Mouse (Mus musculus) forebrain, embryonic 15.5 days (tissue): Measurements from ENCODE around the gene Cfl1. TPM values are rescaled to one million over a fixed set of nuclear protein-coding genes. Genes with fewer than 3 reads are reported as not detected.
A peak's percentile ranks its signal among the peaks of the same experiment; 100 is the strongest.

Experiments
- ATAC-seq: fragments of 200-750 bp; cut with Nextera tagmentation; replicated peaks from 2 replicates; pipeline ENCODE4 v1.8.0; 2017; ENCODE audit warnings: mild to moderate bottlenecking, moderate TSS enrichment, moderate library complexity
- H3K27ac ChIP-seq: fragments of 300-500 bp; sonication (generic); replicated peaks from 2 replicates; pipeline ENCODE4 v1.5.1; 2015; ENCODE audit warnings: mild to moderate bottlenecking, inconsistent platforms
- H3K27me3 ChIP-seq: fragments of 300-500 bp; sonication (generic); 2 replicates; pipeline ENCODE4 v1.6.1; 2015; ENCODE audit warnings: inconsistent platforms
- H3K36me3 ChIP-seq: fragments of 300-500 bp; sonication (generic); 2 replicates; pipeline ENCODE4 v1.6.1; 2015; ENCODE audit warnings: mild to moderate bottlenecking, inconsistent platforms
- H3K4me1 ChIP-seq: fragments of 300-500 bp; sonication (generic); 2 replicates; pipeline ENCODE4 v1.6.1; 2015; ENCODE audit warnings: inconsistent platforms
- H3K4me2 ChIP-seq: fragments of 300-500 bp; sonication (generic); replicated peaks from 2 replicates; pipeline ENCODE4 v1.6.1; 2015; ENCODE audit warnings: mild to moderate bottlenecking, inconsistent platforms
- H3K4me3 ChIP-seq: fragments of 300-500 bp; sonication (generic); 2 replicates; pipeline ENCODE4 v1.5.1; 2015; ENCODE audit warnings: mild to moderate bottlenecking, inconsistent platforms
- H3K9ac ChIP-seq: fragments of 300-500 bp; sonication (generic); replicated peaks from 2 replicates; pipeline ENCODE4 v1.6.1; 2015; ENCODE audit warnings: mild to moderate bottlenecking, inconsistent platforms
- H3K9me3 ChIP-seq: fragments of 300-500 bp; sonication (generic); 2 replicates; pipeline ENCODE4 v1.6.1; 2016; ENCODE audit warnings: inconsistent platforms
- WGBS: fragments of 180-500 bp; shearing (Covaris S2); methylation state at CpG from one replicate; pipeline ENCODE4 v1.1.7; 2015; ENCODE audit warnings: mixed read lengths; 5-methylcytosine and 5-hydroxymethylcytosine counted together
- polyA plus RNA-seq: library from polyadenylated mRNA; unstranded; fragments of >200 nt; fragmentation: Nextera tagmentation; extraction: Ambion mirVana; gene quantifications from 2 replicates; pipeline ENCODE4 v1.2.1, GENCODE M21; 2015

The Cfl1 gene
- polyA plus RNA-seq, 1 experiment from 2014 or later = 3,659 TPM

DNA sequence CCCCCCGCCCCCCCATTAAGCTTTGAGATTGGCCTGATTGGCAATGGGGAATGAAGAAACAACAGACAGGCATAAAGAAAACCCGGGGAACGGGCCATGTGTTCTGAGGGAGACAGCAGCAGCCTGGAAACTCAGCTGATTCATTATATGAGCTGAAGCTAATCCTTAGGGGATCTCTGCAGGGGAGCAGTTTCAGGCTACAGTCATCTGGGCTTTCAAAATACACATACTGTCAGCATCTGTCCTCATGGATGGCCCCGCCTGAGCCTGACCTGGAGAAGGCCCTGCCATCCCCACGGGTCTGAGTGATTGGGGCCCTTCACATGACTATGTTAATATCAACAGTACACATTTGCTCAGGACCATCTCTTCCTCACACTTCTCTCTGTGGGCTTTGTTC, 18.4 kb upstream of the Cfl1 start:
- Histone ChIP-seq H3K27me3 (no peaks in the 10 kb centered on the region), H3K36me3 (peaks cover 11% of the 10 kb centered on the region), H3K4me2 (no peak overlapping the region), H3K4me3 (no peak overlapping the region), H3K27ac (no peak overlapping the region), H3K9ac (no peak overlapping the region), H3K9me3 (no peaks in the 10 kb centered on the region), H3K4me1 (peaks cover 26% of the 10 kb centered on the region)
- 40% methylated on average over 5 of the region's 5 CpGs for WGBS
- ATAC-seq = no peak

DNA sequence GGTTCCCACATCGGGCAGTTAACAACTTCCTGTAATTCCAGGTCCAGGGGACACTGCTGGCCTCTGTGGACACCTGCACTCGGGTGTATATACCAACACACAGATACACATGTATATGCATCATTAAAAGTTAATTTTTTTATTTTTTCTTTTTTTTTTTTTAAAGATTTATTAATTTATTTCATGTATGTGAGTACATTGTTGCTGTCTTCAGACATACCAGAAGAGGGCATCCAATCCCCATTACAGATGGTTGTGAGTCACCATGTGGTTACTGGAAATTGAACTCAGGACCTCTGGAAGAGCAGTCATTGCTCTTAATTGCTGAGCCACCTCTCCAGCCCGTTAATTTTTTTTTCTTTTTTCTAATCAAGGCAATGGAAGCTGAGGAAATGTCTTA, 17.4 kb upstream of the Cfl1 start:
- no peak for ATAC-seq
- Histone ChIP-seq H3K4me3 (no peak overlapping the region), H3K4me2 (no peak overlapping the region), H3K4me1 (peaks cover 26% of the 10 kb centered on the region), H3K9ac (no peak overlapping the region), H3K9me3 (no peaks in the 10 kb centered on the region), H3K36me3 (peaks cover under 1% of the 10 kb centered on the region; the same call in 1 of the 2 replicates), H3K27me3 (no peaks in the 10 kb centered on the region), H3K27ac (no peak overlapping the region)
- 82% methylated on average over 3 of the region's 3 CpGs for WGBS

DNA sequence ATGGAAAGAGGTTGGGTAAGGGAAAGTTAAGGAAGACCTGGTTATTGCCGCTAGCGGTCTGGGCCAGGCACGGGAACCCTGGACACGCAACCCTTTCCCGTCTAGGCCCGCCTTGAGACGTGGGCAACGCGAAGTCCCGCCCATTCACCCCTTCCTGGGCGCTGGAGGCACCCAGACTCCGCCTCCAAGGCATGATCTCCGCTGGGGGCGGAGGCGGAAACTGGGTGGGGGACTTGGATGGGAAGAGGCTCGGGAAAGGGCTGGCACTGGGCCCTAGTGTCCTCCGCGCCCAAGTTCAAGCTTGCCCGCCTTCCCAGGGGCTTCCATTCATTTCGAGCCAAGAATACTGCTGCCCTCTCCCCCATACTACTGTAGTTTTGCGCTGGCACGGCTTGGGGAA, 16.5 kb upstream of the Cfl1 start, which contains the start of gene Efemp2:
Gene Efemp2, plus strand, starts transcription at position 235 of the 400 bp plus-strand sequence.
- no peaks in the 10 kb centered on the region for H3K36me3 ChIP-seq
- H3K4me2 ChIP-seq = peak within 1 kb of the TSS; percentile 94
- peak within 1 kb of the TSS; percentile 63 for H3K4me3 ChIP-seq
- 1% methylated on average over 22 of the region's 22 CpGs for WGBS
- no peaks in the 10 kb centered on the region for H3K27me3 ChIP-seq
- ATAC-seq = peak; percentile 49; the same call in 1 of the 2 replicates
- H3K27ac ChIP-seq = peak within 1 kb of the TSS; percentile 54
- no peaks in the 10 kb centered on the region for H3K9me3 ChIP-seq
- H3K9ac ChIP-seq = peak within 1 kb of the TSS; percentile 67
- H3K4me1 ChIP-seq = peaks cover 26% of the 10 kb centered on the region

DNA sequence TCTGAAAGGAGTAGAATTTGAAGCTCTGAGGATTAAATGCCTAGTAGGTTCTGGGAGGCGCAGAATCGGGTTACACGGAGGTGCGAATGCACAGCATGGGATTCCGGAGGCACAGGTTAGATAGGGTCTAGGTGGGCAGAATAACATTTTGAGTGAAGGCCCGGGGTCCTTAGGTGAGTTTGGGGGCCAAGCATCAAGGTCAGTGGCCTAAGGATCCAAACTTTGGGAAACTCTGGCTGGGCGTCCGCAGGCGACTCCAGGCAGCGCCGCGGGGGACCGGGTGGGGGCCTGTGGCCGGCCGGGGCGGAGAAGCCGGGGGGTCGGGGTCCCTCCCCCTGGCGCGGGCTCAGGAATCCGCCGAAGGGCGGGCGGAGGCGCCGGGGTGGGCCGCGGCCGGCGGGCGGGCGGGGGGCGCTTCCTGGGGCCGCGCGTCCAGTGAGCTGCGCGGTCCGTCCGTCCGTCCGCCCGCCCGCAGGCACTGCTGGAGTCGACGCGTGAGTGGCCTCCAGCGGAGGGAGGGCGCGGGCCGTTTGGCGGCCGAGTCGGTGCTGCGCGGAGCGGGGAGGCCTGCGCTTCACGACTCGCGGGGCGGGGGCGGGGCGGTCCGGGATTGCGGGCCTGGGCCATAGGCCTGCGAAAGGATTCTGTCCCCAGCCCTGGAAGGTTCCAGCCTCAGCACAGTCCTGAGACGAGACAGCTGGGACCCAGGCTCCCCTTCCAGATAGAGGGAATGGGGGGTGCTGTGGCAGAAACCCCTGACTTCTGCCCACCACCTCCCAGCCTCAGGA, 15.8 kb upstream of the Cfl1 start:
- Histone ChIP-seq H3K9me3 (no peaks in the 10 kb centered on the region), H3K4me3 (peak overlapping the region; percentile 63), H3K27me3 (no peaks in the 10 kb centered on the region), H3K4me2 (peak overlapping the region; percentile 94), H3K27ac (peak overlapping the region; percentile 54), H3K9ac (peak overlapping the region; percentile 67), H3K36me3 (no peaks in the 10 kb centered on the region), H3K4me1 (peaks cover 26% of the 10 kb centered on the region)
- under 1% methylated on average over 67 of the region's 68 CpGs for WGBS
- peak; percentile 80 for ATAC-seq

DNA sequence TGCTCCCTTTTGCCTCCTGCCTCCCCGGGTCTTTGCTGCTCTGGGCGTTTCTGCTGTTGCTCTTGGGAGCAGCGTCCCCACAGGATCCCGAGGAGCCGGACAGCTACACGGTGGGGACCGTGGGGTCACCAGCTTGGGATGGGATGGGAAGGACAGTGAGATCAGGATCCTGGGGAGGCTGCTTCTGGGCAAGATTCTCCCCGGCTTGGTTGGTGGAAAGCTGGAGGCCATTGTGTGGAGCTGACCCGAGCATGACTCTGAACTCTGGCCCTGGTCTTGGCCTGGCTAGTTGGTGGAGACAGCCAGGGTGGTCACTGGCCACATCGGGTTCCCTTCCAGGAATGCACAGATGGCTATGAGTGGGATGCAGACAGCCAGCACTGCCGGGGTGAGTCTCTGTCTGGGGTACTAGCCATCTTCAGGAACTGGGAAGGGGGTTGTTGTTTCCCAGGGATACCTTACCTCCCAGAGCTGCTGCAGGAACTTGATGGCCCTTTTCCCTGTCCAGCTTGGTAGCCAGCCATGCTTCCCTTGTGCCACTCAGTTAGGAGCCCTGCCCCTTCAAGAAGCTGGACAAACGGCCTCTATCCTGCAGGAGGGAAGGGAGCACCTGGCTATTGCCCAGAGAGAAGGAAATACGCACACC, 15.1 kb upstream of the Cfl1 start:
- peaks cover 26% of the 10 kb centered on the region for H3K4me1 ChIP-seq
- no peaks in the 10 kb centered on the region for H3K27me3 ChIP-seq
- H3K4me3 ChIP-seq = peak overlapping the region; percentile 63
- ATAC-seq = peak; percentile 45
- peak overlapping the region; percentile 67 for H3K9ac ChIP-seq
- H3K36me3 ChIP-seq = no peaks in the 10 kb centered on the region
- H3K27ac ChIP-seq = peak overlapping the region; percentile 54
- peak overlapping the region; percentile 94 for H3K4me2 ChIP-seq
- H3K9me3 ChIP-seq = no peaks in the 10 kb centered on the region
- WGBS = 25% methylated on average over 13 of the region's 13 CpGs

DNA sequence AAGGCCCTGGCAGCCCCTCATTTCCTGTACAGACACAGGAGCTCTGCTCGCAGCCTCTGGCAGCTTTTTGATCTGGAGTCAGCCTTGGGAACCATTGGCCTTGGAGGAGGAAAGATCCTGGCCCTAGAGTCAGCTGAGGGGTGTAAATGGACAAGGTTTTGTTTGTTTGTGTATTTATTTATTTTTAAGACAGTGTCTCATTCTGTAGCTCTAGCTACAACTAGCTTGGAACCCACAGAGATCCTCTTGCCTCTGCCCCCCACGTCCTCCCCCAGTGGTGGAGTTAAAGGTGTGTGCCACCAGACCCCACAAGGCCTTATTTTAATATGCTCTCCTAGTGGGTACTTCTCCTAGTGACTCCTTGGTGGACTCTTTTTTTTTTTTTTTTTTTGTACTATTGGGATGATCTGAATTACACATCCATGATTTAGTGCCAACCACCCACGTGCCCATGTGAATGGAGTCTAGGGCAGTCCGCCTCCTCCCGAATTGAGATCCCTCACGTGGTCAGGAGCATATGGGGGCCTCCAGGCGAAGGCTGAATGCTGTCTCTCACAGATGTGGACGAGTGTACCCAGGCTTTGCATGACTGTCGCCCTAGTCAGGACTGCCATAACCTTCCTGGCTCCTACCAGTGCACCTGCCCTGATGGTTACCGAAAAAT, 13.1 kb upstream of the Cfl1 start:
- peaks cover 26% of the 10 kb centered on the region for H3K4me1 ChIP-seq
- H3K4me2 ChIP-seq = no peak overlapping the region
- WGBS = 85% methylated on average over 10 of the region's 10 CpGs
- no peak overlapping the region for H3K27ac ChIP-seq
- H3K9me3 ChIP-seq = no peaks in the 10 kb centered on the region
- ATAC-seq = no peak
- H3K36me3 ChIP-seq = peaks cover 4% of the 10 kb centered on the region; the same call in 1 of the 2 replicates
- H3K27me3 ChIP-seq = no peaks in the 10 kb centered on the region
- H3K9ac ChIP-seq = no peak overlapping the region
- H3K4me3 ChIP-seq = no peak overlapping the region

DNA sequence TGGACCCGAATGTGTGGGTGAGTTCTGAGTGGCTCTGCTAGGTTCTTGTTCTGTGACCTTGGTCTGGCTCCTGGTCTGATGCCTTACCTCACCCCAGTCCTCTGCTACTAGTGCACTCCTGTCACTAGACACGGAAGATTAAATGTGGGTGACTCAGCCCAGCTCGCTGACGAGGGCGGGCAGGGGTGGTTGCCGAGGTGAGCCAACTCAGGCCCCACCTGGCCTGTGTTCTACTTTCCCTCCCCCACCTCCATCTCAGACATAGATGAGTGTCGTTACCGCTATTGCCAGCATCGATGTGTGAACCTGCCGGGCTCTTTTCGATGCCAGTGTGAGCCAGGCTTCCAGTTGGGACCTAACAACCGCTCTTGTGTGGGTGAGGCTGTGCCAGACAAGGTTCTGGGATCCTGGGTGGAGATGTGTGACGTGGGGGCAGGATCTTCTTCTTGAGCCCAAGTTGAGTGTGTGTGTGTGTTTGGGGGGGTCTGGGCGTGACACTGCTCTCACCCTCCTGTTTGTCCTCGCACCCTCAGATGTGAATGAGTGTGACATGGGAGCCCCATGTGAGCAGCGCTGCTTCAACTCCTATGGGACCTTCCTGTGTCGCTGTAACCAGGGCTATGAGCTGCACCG, 12.5 kb upstream of the Cfl1 start:
- Histone ChIP-seq H3K4me3 (no peak overlapping the region), H3K9me3 (no peaks in the 10 kb centered on the region), H3K27me3 (no peaks in the 10 kb centered on the region), H3K4me1 (peaks cover 26% of the 10 kb centered on the region), H3K36me3 (peaks cover 11% of the 10 kb centered on the region), H3K9ac (no peak overlapping the region), H3K27ac (no peak overlapping the region), H3K4me2 (no peak overlapping the region)
- WGBS = 89% methylated on average over 18 of the region's 18 CpGs
- ATAC-seq = no peak

DNA sequence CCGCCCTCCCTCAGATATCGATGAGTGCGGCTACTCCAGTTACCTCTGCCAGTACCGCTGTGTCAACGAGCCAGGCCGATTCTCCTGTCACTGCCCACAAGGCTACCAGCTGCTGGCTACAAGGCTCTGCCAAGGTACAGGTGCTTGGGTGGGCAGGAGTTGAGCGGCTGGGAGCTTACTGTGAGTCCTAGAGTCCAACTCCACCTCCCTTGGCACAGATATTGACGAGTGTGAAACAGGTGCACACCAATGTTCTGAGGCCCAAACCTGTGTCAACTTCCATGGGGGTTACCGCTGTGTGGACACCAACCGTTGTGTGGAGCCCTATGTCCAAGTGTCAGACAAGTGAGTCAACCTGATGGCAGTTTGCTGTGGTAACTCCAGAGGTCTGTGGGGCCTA, 10.2 kb upstream of the Cfl1 start:
- 90% methylated on average over 10 of the region's 10 CpGs for WGBS
- Histone ChIP-seq H3K4me2 (no peak overlapping the region), H3K9me3 (no peaks in the 10 kb centered on the region), H3K4me1 (peaks cover 10% of the 10 kb centered on the region), H3K27ac (no peak overlapping the region), H3K4me3 (no peak overlapping the region), H3K36me3 (peaks cover 32% of the 10 kb centered on the region), H3K27me3 (no peaks in the 10 kb centered on the region), H3K9ac (no peak overlapping the region)
- ATAC-seq = no peak

DNA sequence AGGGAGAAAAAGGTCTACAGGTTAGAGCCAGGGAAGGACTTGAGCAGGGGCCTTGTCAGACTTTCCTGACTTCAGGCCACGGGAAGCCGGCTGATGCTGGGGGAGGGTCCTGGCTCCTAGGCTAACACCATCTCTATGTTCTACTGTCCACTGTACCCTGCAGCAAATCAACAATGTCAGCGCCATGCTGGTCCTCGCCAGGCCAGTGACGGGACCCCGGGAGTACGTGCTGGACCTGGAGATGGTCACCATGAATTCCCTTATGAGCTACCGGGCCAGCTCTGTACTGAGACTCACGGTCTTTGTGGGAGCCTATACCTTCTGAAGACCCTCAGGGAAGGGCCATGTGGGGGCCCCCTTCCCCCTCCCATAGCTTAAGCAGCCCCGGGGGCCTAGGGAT, 8.9 kb upstream of the Cfl1 start:
- H3K9me3 ChIP-seq = no peaks in the 10 kb centered on the region
- H3K4me3 ChIP-seq = no peak overlapping the region
- H3K4me1 ChIP-seq = no peaks in the 10 kb centered on the region
- WGBS = 93% methylated on average over 10 of the region's 10 CpGs
- H3K4me2 ChIP-seq = no peak overlapping the region
- no peak overlapping the region for H3K9ac ChIP-seq
- no peak for ATAC-seq
- H3K27ac ChIP-seq = no peak overlapping the region
- peaks cover 37% of the 10 kb centered on the region for H3K36me3 ChIP-seq
- no peaks in the 10 kb centered on the region for H3K27me3 ChIP-seq

DNA sequence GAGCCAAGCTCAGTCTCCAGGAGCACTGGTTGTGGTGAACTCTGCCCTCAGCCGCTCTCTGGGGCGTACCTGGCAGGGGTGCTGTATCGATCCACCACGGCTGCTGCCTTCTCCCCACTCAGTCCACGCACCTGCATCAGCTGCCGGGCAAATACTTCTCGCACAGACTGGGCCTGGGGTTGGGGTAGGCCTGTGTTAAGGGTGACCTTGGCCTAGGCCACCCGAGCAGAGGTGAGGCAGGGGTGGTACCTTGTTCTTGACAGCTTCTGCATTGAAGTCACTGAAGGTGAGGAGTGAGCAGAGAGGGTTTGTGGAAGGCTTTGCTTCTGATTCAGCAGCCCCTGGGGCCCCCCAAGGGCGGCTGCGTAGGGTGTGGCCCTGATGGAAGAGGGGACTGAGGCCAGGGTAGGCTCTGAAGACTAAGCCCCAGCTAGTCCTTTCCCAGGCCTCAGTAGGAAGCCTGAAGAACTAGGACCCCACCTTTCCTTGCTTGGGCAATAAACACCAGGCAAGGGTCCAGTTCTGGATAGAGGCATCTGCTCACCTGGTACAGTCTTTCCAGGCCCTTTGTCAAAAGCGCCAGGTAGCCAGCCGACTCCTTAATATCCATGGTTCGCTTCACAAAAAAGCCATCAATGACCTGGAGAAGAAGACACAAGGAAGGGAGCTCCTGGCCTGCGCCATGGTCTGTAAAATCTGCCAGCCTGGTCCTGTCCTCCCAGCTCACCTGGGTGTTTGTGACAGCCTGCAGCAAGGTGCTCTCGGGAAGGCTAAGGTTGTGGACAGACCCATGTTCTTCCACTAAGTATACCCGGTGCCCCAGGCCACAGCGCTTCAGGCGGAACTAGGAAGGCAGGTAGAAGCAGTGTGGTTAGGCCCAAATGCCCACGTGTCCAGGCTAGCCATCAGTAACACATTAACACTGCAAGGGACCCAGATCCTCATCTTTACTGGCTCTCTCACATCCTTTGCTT, 6.6 kb upstream of the Cfl1 start:
- no peak for ATAC-seq
- Histone ChIP-seq H3K27ac (no peak overlapping the region), H3K27me3 (no peaks in the 10 kb centered on the region), H3K4me1 (peaks cover 17% of the 10 kb centered on the region), H3K9ac (no peak overlapping the region), H3K9me3 (no peaks in the 10 kb centered on the region), H3K4me3 (no peak overlapping the region), H3K4me2 (no peak overlapping the region), H3K36me3 (peaks cover 37% of the 10 kb centered on the region)
- 95% methylated on average over 19 of the region's 19 CpGs for WGBS

DNA sequence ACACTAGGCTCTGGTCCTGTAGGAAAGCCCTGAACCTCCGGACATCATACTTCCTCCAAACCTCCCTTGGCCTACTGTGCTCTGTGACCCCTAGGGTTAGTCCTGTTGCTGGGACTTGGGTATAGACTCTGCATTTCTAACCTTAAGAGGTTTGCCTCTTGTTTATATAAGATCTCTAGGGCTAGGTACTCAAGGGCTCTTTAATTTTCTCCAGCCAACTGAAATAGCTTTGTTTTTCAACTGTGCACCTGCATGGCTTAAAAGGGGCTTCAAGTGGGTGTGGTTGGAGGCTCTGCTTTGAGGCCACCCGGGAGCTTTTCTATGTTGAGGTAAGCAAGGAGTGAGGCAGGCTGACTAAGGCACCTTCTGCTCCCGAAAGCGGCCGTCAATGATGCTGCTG, 5.8 kb upstream of the Cfl1 start:
- Histone ChIP-seq H3K9ac (no peak overlapping the region), H3K9me3 (no peaks in the 10 kb centered on the region), H3K4me3 (no peak overlapping the region), H3K4me2 (no peak overlapping the region), H3K4me1 (peaks cover 25% of the 10 kb centered on the region), H3K27me3 (no peaks in the 10 kb centered on the region), H3K27ac (no peak overlapping the region), H3K36me3 (peaks cover 37% of the 10 kb centered on the region)
- ATAC-seq = no peak
- WGBS = 95% methylated on average over 5 of the region's 5 CpGs
